Mouse (Mus musculus): ENCODE measurements around the gene Plcg1. TPM values are rescaled to one million over a fixed set of nuclear protein-coding genes. Genes with fewer than 3 reads are reported as not detected.

The Plcg1 gene
- polyA plus RNA-seq (2016; fragmentation: Nextera tagmentation; extraction: Ambion mirVana) = 37.5 and 44.9 TPM in 2 replicates

DNA sequence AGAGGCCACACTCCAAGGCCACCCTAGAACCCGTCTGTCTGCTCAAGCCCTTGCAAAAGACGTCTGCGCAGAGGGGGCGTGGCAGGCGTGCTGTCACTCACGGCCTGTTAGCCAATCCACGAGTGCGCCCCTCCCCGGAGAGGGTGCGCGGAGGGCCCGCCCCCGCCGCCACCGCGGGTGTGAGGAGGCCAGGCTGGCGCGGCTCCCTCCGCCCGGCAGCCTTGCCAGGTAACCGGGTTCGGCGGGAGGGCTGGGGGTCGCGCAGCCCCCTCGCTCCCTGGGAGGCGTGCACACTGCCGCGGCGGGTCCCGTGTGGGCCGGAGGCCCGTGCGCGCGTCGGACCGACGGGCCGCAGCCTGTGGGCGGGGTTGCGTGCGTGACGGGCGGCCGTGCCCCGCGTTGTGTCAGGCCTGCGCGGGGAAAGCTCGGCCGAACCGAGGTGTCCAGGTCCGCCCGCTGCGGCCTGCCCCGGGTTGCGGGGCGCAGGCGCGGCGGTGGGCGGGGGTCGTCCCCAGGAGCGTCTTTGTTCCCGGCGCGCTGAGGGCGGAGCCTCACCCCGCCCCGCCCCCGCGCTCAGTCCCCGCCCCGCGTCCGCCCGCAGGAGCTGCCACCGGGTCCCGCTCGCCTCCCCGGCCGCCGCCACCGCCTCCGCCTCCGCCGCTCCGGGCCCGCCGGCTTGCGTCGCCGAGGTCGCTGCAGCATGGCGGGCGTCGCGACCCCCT is at the start of gene Plcg1:
TSS of gene Plcg1 (plus strand) at position 184 of the 722 bp plus-strand sequence.
- Histone ChIP-seq H3K9me3 (no peaks in the 10 kb centered on the region), H3K4me1 (peaks cover 60% of the 10 kb centered on the region), H3K4me3 (peak within 1 kb of the TSS; percentile 85), H3K27me3 (ENCODE audit: insufficient read depth, poor library complexity, severe bottlenecking) (no peaks in the 10 kb centered on the region), H3K27ac (peak within 1 kb of the TSS; percentile 99), H3K36me3 (peaks cover 24% of the 10 kb centered on the region)
- WGBS = under 1% methylated on average over 91 of the region's 99 CpGs
- peak; percentile 96 for DNase-seq (ENCODE audit: low spot score)

DNA sequence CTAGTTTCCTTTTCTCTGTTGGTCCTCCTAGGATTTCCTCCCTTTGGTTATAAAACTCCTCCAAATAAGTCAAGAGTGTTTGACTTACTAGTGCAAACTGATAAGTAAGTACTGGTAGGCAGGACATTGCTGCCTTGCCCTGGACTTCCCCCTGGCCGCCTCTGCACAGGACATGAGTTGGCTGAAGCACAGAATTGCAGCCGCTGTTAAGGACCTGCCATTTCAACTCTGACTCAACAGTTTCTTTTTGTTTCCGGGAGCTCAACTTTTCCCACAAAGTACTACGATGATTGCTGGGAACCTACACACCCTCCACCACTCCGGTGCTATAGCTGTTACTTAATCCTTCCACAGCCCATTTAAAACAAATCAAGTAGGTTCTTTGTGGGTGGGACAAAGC is 30.8 kb upstream of the Plcg1 start:
- no peak overlapping the region for H3K27ac ChIP-seq
- H3K36me3 ChIP-seq = peaks cover 72% of the 10 kb centered on the region
- no peaks in the 10 kb centered on the region for H3K4me1 ChIP-seq
- H3K4me3 ChIP-seq = no peak overlapping the region
- no peaks in the 10 kb centered on the region for H3K27me3 ChIP-seq (ENCODE audit: insufficient read depth, poor library complexity, severe bottlenecking)
- no peak for DNase-seq (ENCODE audit: low spot score)
- no peaks in the 10 kb centered on the region for H3K9me3 ChIP-seq
- WGBS = 63% methylated on average over 5 of the region's 5 CpGs

GRCm38 (mm10) chr2:160701603-160702002 is 29.5 kb upstream of the Plcg1 start:
- peaks cover 79% of the 10 kb centered on the region for H3K36me3 ChIP-seq
- no peaks in the 10 kb centered on the region for H3K4me1 ChIP-seq
- DNase-seq (ENCODE audit: low spot score) = no peak
- H3K9me3 ChIP-seq = no peaks in the 10 kb centered on the region
- H3K4me3 ChIP-seq = no peak overlapping the region
- 64% methylated on average over 3 of the region's 3 CpGs for WGBS
- no peak overlapping the region for H3K27ac ChIP-seq
- H3K27me3 ChIP-seq (ENCODE audit: insufficient read depth, poor library complexity, severe bottlenecking) = no peaks in the 10 kb centered on the region

GRCm38 (mm10) chr2:160702824-160703223 is 28.3 kb upstream of the Plcg1 start:
- H3K4me3 ChIP-seq = no peak overlapping the region
- H3K4me1 ChIP-seq = no peaks in the 10 kb centered on the region
- H3K36me3 ChIP-seq = peaks cover 84% of the 10 kb centered on the region
- H3K27me3 ChIP-seq (ENCODE audit: insufficient read depth, poor library complexity, severe bottlenecking) = no peaks in the 10 kb centered on the region
- no peak overlapping the region for H3K27ac ChIP-seq
- no peak for DNase-seq (ENCODE audit: low spot score)
- H3K9me3 ChIP-seq = no peaks in the 10 kb centered on the region

- WGBS = 95% methylated on average over 3 of the region's 3 CpGs
- no peak overlapping the region for H3K27ac ChIP-seq
- H3K4me1 ChIP-seq = no peaks in the 10 kb centered on the region
- no peak for DNase-seq (ENCODE audit: low spot score)
- no peak overlapping the region for H3K4me3 ChIP-seq
- peaks cover 85% of the 10 kb centered on the region for H3K36me3 ChIP-seq
- H3K9me3 ChIP-seq = no peaks in the 10 kb centered on the region
- no peaks in the 10 kb centered on the region for H3K27me3 ChIP-seq (ENCODE audit: insufficient read depth, poor library complexity, severe bottlenecking)
Observed at GRCm38 (mm10) chr2:160707673-160708072, 23.4 kb upstream of the Plcg1 start.

DNA sequence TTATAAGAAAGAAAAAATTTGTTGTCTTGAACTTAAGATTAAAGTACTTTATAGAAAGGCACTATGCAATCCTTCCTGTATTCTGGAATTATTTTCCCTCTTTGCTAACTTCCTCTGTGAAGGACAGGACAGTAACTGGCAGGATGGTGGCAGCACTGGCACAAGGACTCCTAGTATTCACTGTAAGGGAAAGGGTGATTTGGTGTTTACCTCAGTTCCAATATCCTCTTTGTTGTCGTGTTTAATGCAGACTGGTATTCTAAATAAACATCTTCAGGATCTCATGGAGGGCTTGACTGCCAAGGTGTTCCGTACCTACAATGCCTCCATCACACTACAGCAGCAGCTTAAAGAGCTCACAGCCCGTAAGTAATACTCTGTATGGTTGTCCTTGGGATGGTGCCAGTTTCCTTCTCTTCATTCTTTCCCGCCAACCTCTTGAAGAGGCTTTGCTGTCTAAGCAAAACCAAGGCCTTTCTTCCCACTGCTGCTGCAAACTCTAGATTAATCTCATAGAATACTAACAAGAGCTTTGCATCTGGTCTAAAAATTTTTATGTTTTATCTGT is 15.6 kb upstream of the Plcg1 start:
- WGBS = 91% methylated on average over 4 of the region's 4 CpGs
- Histone ChIP-seq H3K9me3 (no peaks in the 10 kb centered on the region), H3K4me3 (no peak overlapping the region), H3K27ac (no peak overlapping the region), H3K27me3 (ENCODE audit: insufficient read depth, poor library complexity, severe bottlenecking) (no peaks in the 10 kb centered on the region), H3K36me3 (peaks cover 95% of the 10 kb centered on the region), H3K4me1 (no peaks in the 10 kb centered on the region)
- DNase-seq (ENCODE audit: low spot score) = no peak

- no peak for DNase-seq (ENCODE audit: low spot score)
- 76% methylated on average over 5 of the region's 5 CpGs for WGBS
- no peak overlapping the region for H3K4me3 ChIP-seq
- no peaks in the 10 kb centered on the region for H3K27me3 ChIP-seq (ENCODE audit: insufficient read depth, poor library complexity, severe bottlenecking)
- no peak overlapping the region for H3K27ac ChIP-seq
- H3K9me3 ChIP-seq = no peaks in the 10 kb centered on the region
- H3K4me1 ChIP-seq = no peaks in the 10 kb centered on the region
- H3K36me3 ChIP-seq = peaks cover 97% of the 10 kb centered on the region
Observed at GRCm38 (mm10) chr2:160717269-160717668, 13.8 kb upstream of the Plcg1 start.

- WGBS = 95% methylated on average over 3 of the region's 3 CpGs
- Histone ChIP-seq H3K36me3 (peaks cover 94% of the 10 kb centered on the region), H3K27me3 (ENCODE audit: insufficient read depth, poor library complexity, severe bottlenecking) (no peaks in the 10 kb centered on the region), H3K27ac (no peak overlapping the region), H3K4me1 (no peaks in the 10 kb centered on the region), H3K4me3 (no peak overlapping the region), H3K9me3 (no peaks in the 10 kb centered on the region)
- DNase-seq (ENCODE audit: low spot score) = no peak
Observed at GRCm38 (mm10) chr2:160718811-160719210, 12.3 kb upstream of the Plcg1 start.

DNA sequence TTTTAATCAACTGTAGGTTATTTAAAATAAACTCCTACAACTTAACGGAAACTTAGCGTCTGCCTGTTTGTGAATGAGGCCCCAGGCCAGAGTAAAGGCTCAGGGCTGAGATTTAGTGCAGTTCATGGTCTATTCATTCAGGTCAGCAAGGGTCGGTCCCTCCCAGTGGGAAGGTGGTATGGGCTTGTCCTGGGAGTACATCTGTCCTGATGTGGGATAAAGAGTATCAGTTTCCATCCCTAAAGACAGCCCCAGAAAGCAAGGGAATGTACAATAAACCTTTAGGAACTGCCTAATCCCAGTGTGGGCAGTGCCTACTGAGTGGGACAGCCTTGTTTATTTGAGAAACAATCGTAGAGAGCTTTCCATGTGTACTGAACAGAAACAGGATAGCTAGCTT is 8.4 kb upstream of the Plcg1 start:
- Histone ChIP-seq H3K27me3 (ENCODE audit: insufficient read depth, poor library complexity, severe bottlenecking) (no peaks in the 10 kb centered on the region), H3K4me3 (no peak overlapping the region), H3K4me1 (no peaks in the 10 kb centered on the region), H3K9me3 (no peaks in the 10 kb centered on the region), H3K36me3 (peaks cover 71% of the 10 kb centered on the region), H3K27ac (no peak overlapping the region)
- WGBS = 92% methylated on average over 4 of the region's 4 CpGs
- DNase-seq (ENCODE audit: low spot score) = no peak

DNA sequence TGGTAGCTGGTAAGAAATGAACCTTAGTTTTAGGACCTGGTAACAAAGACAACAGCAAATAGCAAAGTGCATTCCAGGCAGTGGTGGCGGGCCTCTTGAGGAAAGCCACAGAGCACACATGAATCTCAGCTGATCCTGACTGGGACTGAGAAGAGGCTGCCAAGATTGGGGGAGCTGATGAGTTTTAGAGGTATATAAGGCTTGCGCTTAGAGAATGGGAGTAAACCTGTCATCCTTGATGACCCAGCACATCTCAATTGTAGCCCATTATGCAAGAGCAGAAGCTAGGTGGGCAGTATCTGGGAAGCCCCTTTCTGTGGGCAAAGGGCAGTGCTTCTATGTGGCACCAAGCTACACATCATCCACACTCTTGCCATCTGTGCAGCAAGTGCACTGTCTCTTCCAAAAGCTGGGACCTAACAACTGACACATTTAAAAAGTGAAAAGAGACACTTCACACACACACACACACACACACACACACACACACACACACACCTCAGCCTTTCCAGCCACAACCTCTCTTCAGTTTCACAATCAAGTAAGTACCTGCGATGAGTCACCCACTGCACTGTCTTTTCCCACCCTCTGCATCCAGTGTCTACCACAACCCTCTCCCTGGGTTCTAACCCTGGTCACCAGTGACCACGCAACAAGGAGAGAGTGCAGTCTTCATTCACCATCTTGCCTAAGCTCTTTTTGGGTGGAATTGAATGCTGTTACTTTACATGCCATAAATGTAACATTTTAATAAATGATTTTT is 7.3 kb upstream of the Plcg1 start:
- Histone ChIP-seq H3K27ac (no peak overlapping the region), H3K36me3 (peaks cover 60% of the 10 kb centered on the region), H3K9me3 (no peaks in the 10 kb centered on the region), H3K4me3 (no peak overlapping the region), H3K4me1 (no peaks in the 10 kb centered on the region), H3K27me3 (ENCODE audit: insufficient read depth, poor library complexity, severe bottlenecking) (no peaks in the 10 kb centered on the region)
- DNase-seq (ENCODE audit: low spot score) = no peak
- 89% methylated on average over 4 of the region's 4 CpGs for WGBS

DNA sequence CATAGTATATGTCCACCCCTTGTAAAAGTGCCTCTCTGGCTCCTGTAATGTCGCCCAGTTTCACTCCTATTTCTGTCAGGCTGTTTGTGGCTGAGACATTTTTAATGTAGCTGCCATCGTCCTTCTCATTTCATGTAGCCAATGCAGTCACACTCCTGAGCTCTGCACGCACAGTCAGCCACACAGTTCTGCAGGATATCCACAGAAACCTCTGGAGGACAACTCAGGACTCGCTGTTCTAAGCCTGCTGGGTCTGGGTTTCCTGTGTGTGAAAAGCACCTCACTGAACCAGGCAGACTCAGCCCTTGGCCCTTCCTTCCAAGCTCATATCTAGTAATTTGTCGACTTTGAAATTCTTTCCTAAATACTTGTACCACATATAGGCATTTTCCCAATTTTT is 6.6 kb upstream of the Plcg1 start:
- Histone ChIP-seq H3K36me3 (peaks cover 53% of the 10 kb centered on the region), H3K27me3 (ENCODE audit: insufficient read depth, poor library complexity, severe bottlenecking) (no peaks in the 10 kb centered on the region), H3K4me3 (no peak overlapping the region), H3K4me1 (no peaks in the 10 kb centered on the region), H3K27ac (no peak overlapping the region), H3K9me3 (no peaks in the 10 kb centered on the region)
- WGBS = 90% methylated on average over 5 of the region's 5 CpGs
- DNase-seq (ENCODE audit: low spot score) = no peak

DNA sequence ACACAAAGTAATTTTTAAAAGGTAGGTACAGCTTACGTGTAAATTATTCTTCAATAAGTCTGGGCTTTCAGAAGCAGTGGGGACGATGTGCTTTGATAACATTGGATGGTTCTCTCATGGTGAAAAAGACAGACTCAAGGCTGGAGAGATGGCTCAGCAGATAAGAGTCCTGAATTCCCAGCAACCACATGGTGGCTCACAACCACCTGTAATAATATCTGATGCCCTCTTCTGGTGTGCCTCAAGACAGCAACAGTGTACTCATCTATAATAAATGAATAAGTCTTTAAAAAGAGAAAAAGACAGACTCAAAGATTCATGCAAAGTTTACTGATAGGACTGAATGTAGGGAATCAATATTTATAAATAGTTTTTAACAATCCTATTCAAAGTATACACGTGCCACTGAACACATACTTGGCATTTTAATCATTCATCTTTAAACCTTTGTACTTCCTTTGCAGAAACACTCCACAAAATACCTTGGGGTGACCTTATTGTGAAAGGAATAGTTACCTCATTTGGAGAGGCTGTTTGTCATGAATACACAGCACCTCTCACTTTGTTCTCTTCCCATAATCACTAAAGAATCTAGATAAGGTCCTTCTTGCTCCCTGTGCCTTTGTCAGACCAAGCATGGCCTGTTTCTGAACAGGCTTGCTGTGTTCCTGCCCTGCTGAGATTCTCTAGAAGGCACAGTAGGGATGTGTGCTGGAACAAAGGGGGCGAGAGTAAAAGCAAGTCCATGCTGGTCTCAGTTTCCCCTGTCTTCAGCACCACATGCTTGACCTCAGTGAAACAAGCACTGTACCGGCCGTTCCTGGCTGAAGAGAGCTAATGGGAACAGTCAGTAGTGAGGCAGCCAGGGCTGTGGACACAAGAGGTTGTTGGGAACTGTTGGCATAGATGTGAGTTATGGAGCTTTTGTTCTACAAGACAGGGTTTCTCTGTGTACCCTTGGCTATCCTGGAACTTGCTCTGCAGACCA is 4.9 kb upstream of the Plcg1 start:
- peaks cover 37% of the 10 kb centered on the region for H3K36me3 ChIP-seq
- H3K27me3 ChIP-seq (ENCODE audit: insufficient read depth, poor library complexity, severe bottlenecking) = no peaks in the 10 kb centered on the region
- no peaks in the 10 kb centered on the region for H3K9me3 ChIP-seq
- WGBS = 78% methylated on average over 6 of the region's 6 CpGs
- H3K4me3 ChIP-seq = no peak overlapping the region
- H3K27ac ChIP-seq = no peak overlapping the region
- no peak for DNase-seq (ENCODE audit: low spot score)
- H3K4me1 ChIP-seq = peaks cover 12% of the 10 kb centered on the region; the same call in 1 of the 2 replicates

Data from heart, embryonic 10.5 days (tissue).